Mouse (Mus musculus) midbrain, embryonic 15.5 days (tissue): ENCODE results near the gene Sap30l. TPM values are rescaled to one million over a fixed set of nuclear protein-coding genes. Genes with fewer than 3 reads are reported as not detected.
"Not testable (repeated sequence)": the region's sequence is repeated elsewhere in the genome, so short reads cannot be mapped to it uniquely, and the experiment has no call there.

ENCODE experiments used
- ATAC-seq: fragments of 200-750 bp; cut with Nextera tagmentation; replicated peaks from 2 replicates; pipeline ENCODE4 v1.8.0; 2017; ENCODE audit warnings: moderate TSS enrichment
- H3K27ac ChIP-seq: fragments of 300-500 bp; sonication (generic); 2 replicates; pipeline ENCODE4 v1.5.1; 2015; ENCODE audit warnings: mild to moderate bottlenecking, inconsistent platforms
- H3K27me3 ChIP-seq: fragments of 300-500 bp; sonication (generic); replicated peaks from 2 replicates; pipeline ENCODE4 v1.6.1; 2015; ENCODE audit warnings: inconsistent platforms
- H3K36me3 ChIP-seq: fragments of 300-500 bp; sonication (generic); replicated peaks from 2 replicates; pipeline ENCODE4 v1.6.1; 2015; ENCODE audit warnings: inconsistent platforms
- H3K4me1 ChIP-seq: fragments of 300-500 bp; sonication (generic); 2 replicates; pipeline ENCODE4 v1.6.1; 2015; ENCODE audit warnings: inconsistent platforms
- H3K4me2 ChIP-seq: fragments of 300-500 bp; sonication (generic); 2 replicates; pipeline ENCODE4 v1.6.1; 2015; ENCODE audit warnings: inconsistent platforms, mild to moderate bottlenecking, moderate library complexity
- H3K4me3 ChIP-seq: fragments of 300-500 bp; sonication (generic); 2 replicates; pipeline ENCODE4 v1.5.1; 2015; ENCODE audit warnings: mild to moderate bottlenecking, inconsistent platforms
- H3K9ac ChIP-seq: fragments of 300-500 bp; sonication (generic); 2 replicates; pipeline ENCODE4 v1.6.1; 2015; ENCODE audit warnings: mild to moderate bottlenecking, inconsistent platforms
- H3K9me3 ChIP-seq: fragments of 300-500 bp; sonication (generic); 2 replicates; pipeline ENCODE4 v1.6.1; 2016; ENCODE audit warnings: inconsistent platforms
- WGBS: fragments of 180-500 bp; shearing (Covaris S2); methylation state at CpG from one replicate; pipeline ENCODE4 v1.1.7; 2015; ENCODE audit warnings: mixed read lengths; 5-methylcytosine and 5-hydroxymethylcytosine counted together
- polyA plus RNA-seq: library from polyadenylated mRNA; unstranded; fragments of >200 nt; fragmentation: Nextera tagmentation; extraction: Ambion mirVana; gene quantifications from 2 replicates; pipeline ENCODE4 v1.2.1, GENCODE M21; 2015

Gene Sap30l
- polyA plus RNA-seq, 1 experiment from 2014 or later = 11.6 TPM

GRCm38 (mm10) chr11:57835331-57835730, 33.9 kb downstream of the Sap30l start:
- 15% methylated on average over 2 of the region's 2 CpGs for WGBS
- Histone ChIP-seq H3K9me3 (no peaks in the 10 kb centered on the region), H3K4me3 (no peak overlapping the region), H3K4me1 (peaks cover 13% of the 10 kb centered on the region), H3K36me3 (no peaks in the 10 kb centered on the region), H3K4me2 (no peak overlapping the region), H3K27ac (no peak overlapping the region), H3K27me3 (peaks cover 88% of the 10 kb centered on the region), H3K9ac (no peak overlapping the region)
- ATAC-seq = no peak

GRCm38 (mm10) chr11:57835931-57836330, 34.5 kb downstream of the Sap30l start:
- 6% methylated on average over 3 of the region's 3 CpGs for WGBS
- Histone ChIP-seq H3K4me3 (no peak overlapping the region), H3K27me3 (peaks cover 88% of the 10 kb centered on the region), H3K9me3 (no peaks in the 10 kb centered on the region), H3K4me1 (peaks cover 15% of the 10 kb centered on the region), H3K9ac (no peak overlapping the region), H3K27ac (no peak overlapping the region), H3K36me3 (no peaks in the 10 kb centered on the region), H3K4me2 (no peak overlapping the region)
- ATAC-seq = no peak

DNA sequence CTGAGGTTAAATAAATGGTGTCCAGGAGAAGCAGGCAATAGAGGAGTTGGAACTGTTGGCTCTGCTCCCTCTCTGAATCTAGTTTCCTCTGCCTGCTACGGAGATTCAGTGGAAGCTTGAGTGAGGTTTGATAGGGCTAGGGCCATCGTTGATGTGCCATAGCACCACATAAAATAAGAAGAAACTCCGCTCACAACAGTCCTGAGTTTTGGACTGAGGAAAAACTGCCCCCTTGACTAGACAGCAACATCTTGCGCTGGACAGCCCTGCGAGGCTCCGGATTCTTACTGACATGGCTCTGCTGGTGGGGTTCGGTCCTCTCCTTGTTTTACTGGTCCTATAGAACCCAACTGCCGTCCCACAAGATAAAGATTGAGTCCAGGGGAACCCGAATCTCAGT, 35.0 kb downstream of the Sap30l start:
- Histone ChIP-seq H3K4me3 (no peak overlapping the region), H3K9ac (no peak overlapping the region), H3K9me3 (no peaks in the 10 kb centered on the region), H3K36me3 (no peaks in the 10 kb centered on the region), H3K27me3 (peaks cover 87% of the 10 kb centered on the region), H3K27ac (no peak overlapping the region), H3K4me2 (no peak overlapping the region), H3K4me1 (peaks cover 20% of the 10 kb centered on the region)
- 5% methylated on average over 9 of the region's 9 CpGs for WGBS
- ATAC-seq = no peak

DNA sequence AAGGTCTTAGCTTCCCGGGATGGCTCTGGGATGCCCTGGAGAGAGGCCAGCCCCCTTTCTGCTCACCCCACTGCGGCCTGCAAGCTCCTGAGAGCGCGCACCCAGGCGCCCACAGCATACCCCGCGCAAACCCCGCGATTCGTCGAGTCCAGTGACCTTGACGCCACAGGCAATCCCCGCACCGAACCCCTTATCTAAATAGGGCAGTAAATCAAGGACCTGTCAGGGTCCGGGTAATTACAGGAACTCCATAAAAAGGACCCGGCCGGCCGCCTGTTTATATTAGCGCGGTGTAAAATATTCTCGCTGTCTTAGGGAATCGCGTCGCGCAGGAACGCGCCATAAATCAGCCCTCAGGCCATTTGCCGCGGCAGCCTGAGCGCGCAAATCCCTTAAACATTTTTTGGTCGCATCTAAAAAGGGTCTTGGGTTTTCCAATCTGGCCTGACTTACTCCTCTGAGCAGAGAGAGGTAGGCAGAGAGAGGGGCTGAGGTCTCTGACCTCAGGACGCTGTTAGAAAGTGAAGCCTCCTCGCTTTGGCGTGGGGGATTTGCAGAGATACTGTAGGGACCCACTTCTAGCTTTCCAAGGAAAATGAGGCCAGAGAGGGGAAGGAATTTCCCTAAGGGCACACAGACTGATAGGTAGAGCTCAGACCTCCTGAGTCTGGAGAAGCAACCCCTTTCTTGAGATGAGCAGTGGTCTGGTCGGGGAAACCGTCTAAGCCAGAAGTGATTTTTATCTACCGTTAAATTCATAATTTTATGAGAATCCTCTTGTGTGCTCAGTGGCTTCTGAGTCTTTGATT, 35.6 kb downstream of the Sap30l start:
- Histone ChIP-seq H3K4me3 (peak overlapping the region; percentile 3), H3K9ac (no peak overlapping the region), H3K9me3 (no peaks in the 10 kb centered on the region), H3K4me1 (peaks cover 24% of the 10 kb centered on the region), H3K27ac (no peak overlapping the region), H3K4me2 (peak overlapping the region; percentile 13; the same call in 1 of the 2 replicates), H3K27me3 (peaks cover 85% of the 10 kb centered on the region), H3K36me3 (no peaks in the 10 kb centered on the region)
- no peak for ATAC-seq
- WGBS = 1% methylated on average over 38 of the region's 38 CpGs

DNA sequence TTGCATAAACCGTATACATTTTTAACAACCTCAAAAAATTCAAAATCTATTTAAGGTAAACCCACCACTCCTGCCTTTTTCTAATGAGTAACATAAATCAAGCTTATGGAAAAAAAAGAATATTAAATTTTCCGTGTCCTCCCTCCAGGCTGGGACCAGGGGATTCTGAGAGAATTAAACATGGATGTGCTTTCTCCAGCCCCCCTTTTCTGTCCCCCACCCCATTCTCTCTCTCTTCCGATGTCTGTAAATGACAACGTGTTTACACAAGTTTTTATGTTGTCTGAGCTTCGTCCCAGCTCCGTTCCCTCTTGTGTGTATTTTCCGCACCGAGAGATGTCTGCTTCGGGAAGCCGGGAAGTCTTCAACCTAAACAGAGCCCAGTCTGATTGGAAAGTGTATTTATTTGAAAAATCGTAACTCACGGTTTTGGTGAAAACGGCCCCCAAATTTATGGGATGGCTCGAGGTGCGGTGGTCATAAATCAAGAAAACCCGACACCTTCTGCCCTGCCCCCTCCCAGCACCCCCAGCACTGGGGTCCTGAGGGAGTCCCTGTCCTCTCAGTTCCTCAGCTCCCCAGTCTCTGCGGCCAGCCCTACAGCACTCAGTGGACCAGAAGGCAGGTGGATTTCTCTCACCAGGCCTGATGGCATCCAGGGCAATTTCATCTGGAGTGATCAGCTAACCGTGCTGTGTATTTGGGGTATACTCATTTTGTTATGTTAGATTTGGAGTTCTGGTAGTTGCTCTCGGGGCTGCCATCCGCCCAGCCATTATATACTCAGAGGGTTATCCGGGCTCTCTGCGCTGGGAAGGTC, 36.6 kb downstream of the Sap30l start:
- ATAC-seq = no peak
- H3K9me3 ChIP-seq = no peaks in the 10 kb centered on the region
- H3K4me2 ChIP-seq = no peak overlapping the region
- 4% methylated on average over 22 of the region's 22 CpGs for whole genome bisulfite sequencing
- H3K9ac ChIP-seq = no peak overlapping the region
- H3K4me3 ChIP-seq = no peak overlapping the region
- no peaks in the 10 kb centered on the region for H3K36me3 ChIP-seq
- peaks cover 83% of the 10 kb centered on the region for H3K27me3 ChIP-seq
- no peak overlapping the region for H3K27ac ChIP-seq
- H3K4me1 ChIP-seq = peaks cover 24% of the 10 kb centered on the region

GRCm38 (mm10) chr11:57840986-57841385, 39.5 kb downstream of the Sap30l start:
- Histone ChIP-seq H3K9me3 (no peaks in the 10 kb centered on the region), H3K27ac (no peak overlapping the region), H3K4me2 (peak overlapping the region; percentile 23; the same call in 1 of the 2 replicates), H3K4me3 (no peak overlapping the region), H3K27me3 (peaks cover 56% of the 10 kb centered on the region), H3K4me1 (peaks cover 18% of the 10 kb centered on the region), H3K9ac (no peak overlapping the region), H3K36me3 (no peaks in the 10 kb centered on the region)
- WGBS = 12% methylated on average over 10 of the region's 10 CpGs
- ATAC-seq = no peak

GRCm38 (mm10) chr11:57841391-57841790, 40.0 kb downstream of the Sap30l start:
- Histone ChIP-seq H3K27me3 (peaks cover 52% of the 10 kb centered on the region), H3K9ac (no peak overlapping the region), H3K4me3 (no peak overlapping the region), H3K4me1 (peaks cover 18% of the 10 kb centered on the region), H3K36me3 (no peaks in the 10 kb centered on the region), H3K9me3 (no peaks in the 10 kb centered on the region), H3K27ac (no peak overlapping the region), H3K4me2 (peak overlapping the region; percentile 23; the same call in 1 of the 2 replicates)
- no peak for ATAC-seq
- 20% methylated on average over 7 of the region's 7 CpGs for WGBS

GRCm38 (mm10) chr11:57846421-57847363, 45.3 kb downstream of the Sap30l start:
- ATAC-seq, H3K4me3 ChIP-seq, H3K27ac ChIP-seq, H3K9ac ChIP-seq, H3K9me3 ChIP-seq, H3K36me3 ChIP-seq, H3K4me2 ChIP-seq, H3K4me1 ChIP-seq, H3K27me3 ChIP-seq: not testable (repeated sequence)
- WGBS = 94% methylated on average over 9 of the region's 9 CpGs

GRCm38 (mm10) chr11:57847396-57847795, 46.0 kb downstream of the Sap30l start:
- H3K9me3 ChIP-seq = no peaks in the 10 kb centered on the region
- ATAC-seq = no peak
- WGBS = 77% methylated on average over 7 of the region's 7 CpGs
- H3K36me3 ChIP-seq = no peaks in the 10 kb centered on the region
- no peak overlapping the region for H3K4me2 ChIP-seq
- no peak overlapping the region for H3K4me3 ChIP-seq
- H3K9ac ChIP-seq = no peak overlapping the region
- no peak overlapping the region for H3K27ac ChIP-seq
- H3K4me1 ChIP-seq = no peaks in the 10 kb centered on the region
- peaks cover 4% of the 10 kb centered on the region for H3K27me3 ChIP-seq

DNA sequence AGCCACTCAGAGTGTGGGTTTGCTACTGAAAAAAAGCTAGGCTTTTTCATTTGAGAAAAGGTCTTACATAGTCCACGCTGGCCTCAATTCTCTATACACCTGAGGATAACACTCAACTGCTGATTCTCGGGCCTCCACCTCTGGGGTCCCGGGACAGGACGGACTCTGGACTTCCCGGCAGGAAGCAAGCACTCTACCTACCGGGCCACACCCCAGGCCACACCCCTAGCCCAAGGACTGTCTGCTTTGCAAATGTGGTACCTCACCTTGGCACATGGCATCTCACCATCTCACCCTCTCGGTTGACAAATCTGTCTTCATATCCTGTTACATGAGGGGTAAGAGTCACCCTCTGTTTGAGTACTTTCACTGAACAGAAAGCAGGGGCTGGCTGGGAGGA, 48.9 kb downstream of the Sap30l start:
- Histone ChIP-seq H3K4me1 (no peaks in the 10 kb centered on the region), H3K27me3 (no peaks in the 10 kb centered on the region; the same call in 1 of the 2 replicates), H3K4me3 (no peak overlapping the region), H3K27ac (no peak overlapping the region), H3K36me3 (no peaks in the 10 kb centered on the region), H3K9ac (no peak overlapping the region), H3K9me3 (no peaks in the 10 kb centered on the region), H3K4me2 (no peak overlapping the region)
- no peak for ATAC-seq
- WGBS = 68% methylated on average over 7 of the region's 7 CpGs

DNA sequence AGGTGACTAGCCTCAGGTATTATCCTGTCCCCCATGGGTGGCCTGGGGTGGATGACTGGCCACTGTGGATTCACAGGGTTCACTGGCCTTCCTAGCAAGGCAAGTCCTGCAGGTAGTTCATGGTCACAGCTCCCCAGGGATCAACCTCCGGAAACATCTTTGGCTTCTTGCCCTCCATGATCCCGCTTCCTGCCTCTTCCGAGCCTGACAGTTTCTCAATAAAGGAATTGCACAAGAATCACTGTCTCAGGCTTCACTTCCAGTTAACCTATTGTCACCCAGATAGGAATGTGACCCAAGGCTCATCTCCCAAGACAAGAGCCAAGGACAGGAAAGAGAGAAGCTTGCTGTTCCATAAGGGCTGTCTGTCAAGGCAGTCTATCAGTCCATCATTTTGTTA, 49.5 kb downstream of the Sap30l start:
- Histone ChIP-seq H3K4me1 (no peaks in the 10 kb centered on the region), H3K9me3 (no peaks in the 10 kb centered on the region), H3K4me3 (no peak overlapping the region), H3K36me3 (no peaks in the 10 kb centered on the region), H3K27me3 (no peaks in the 10 kb centered on the region; the same call in 1 of the 2 replicates), H3K9ac (no peak overlapping the region), H3K27ac (no peak overlapping the region), H3K4me2 (no peak overlapping the region)
- no peak for ATAC-seq
- WGBS = 68% methylated on average over 3 of the region's 3 CpGs

DNA sequence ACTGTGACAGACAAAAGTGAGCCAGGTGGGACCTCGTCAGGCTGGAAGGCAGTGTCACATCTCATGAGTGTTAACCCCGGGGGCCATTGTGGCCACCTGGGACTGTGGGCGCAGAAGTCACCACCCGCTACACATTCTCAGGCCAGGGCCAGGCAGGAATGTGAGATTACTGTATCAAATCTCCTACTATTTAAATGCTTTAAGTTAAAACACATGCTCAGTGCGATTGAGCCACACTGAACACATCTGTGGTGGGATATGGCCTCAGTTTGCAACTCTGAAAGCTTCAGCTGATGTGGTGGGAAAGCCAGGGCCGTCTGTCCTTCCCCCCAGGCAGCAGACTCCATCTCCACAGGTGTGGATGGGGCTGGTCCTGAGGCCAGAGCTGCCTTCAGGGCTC, 52.1 kb downstream of the Sap30l start:
- no peak for ATAC-seq
- no peaks in the 10 kb centered on the region for H3K4me1 ChIP-seq
- no peaks in the 10 kb centered on the region for H3K9me3 ChIP-seq
- no peaks in the 10 kb centered on the region; the same call in 1 of the 2 replicates for H3K27me3 ChIP-seq
- WGBS = 77% methylated on average over 6 of the region's 6 CpGs
- H3K36me3 ChIP-seq = no peaks in the 10 kb centered on the region
- H3K4me2 ChIP-seq = no peak overlapping the region
- H3K4me3 ChIP-seq = no peak overlapping the region
- no peak overlapping the region for H3K9ac ChIP-seq
- no peak overlapping the region for H3K27ac ChIP-seq
